Mouse (Mus musculus): ENCODE measurements at regions not wholly inside any gene's neighbourhood (a gene's known extent, or its start where the extent isn't known, plus 50 kb on each side); places are given as distances from the start of the nearest gene placed in this dataset.

DNA sequence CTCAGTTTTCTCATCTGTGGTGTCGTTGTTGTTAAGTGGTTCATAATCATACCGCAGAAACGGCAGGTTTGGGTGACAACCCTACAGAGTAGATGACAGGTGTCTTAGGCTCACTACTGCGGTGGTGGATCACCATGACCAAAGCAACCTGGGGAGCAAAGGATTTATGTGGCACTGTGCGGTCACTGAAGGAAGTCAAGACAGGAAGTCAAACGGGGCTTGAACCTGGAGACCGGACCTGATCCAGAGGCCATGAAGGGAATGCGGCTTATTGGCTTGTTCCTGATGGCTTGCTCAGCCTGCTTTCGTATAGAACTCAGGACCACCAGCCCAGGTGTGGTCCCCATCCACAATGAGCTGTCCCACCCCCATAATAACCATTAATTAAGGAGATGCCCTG lies 124.4 kb upstream of the Med13l start:
- peaks cover 30% of the 10 kb centered on the region for H3K4me1 ChIP-seq
- H3K4me2 ChIP-seq = no peak overlapping the region
- WGBS = 32% methylated on average over 9 of the region's 9 CpGs
- H3K9ac ChIP-seq = no peak overlapping the region
- no peak for ATAC-seq (ENCODE audit: insufficient number of reproducible peaks, low FRiP score, low TSS enrichment, low read depth)
- no peaks in the 10 kb centered on the region for H3K36me3 ChIP-seq
- H3K4me3 ChIP-seq = no peak overlapping the region
- H3K9me3 ChIP-seq = no peaks in the 10 kb centered on the region
- H3K27me3 ChIP-seq = 0 out of 2 replicates have a peak, but pooled peaks cover 7% of the 10 kb centered on the region
- no peak overlapping the region for H3K27ac ChIP-seq

DNA sequence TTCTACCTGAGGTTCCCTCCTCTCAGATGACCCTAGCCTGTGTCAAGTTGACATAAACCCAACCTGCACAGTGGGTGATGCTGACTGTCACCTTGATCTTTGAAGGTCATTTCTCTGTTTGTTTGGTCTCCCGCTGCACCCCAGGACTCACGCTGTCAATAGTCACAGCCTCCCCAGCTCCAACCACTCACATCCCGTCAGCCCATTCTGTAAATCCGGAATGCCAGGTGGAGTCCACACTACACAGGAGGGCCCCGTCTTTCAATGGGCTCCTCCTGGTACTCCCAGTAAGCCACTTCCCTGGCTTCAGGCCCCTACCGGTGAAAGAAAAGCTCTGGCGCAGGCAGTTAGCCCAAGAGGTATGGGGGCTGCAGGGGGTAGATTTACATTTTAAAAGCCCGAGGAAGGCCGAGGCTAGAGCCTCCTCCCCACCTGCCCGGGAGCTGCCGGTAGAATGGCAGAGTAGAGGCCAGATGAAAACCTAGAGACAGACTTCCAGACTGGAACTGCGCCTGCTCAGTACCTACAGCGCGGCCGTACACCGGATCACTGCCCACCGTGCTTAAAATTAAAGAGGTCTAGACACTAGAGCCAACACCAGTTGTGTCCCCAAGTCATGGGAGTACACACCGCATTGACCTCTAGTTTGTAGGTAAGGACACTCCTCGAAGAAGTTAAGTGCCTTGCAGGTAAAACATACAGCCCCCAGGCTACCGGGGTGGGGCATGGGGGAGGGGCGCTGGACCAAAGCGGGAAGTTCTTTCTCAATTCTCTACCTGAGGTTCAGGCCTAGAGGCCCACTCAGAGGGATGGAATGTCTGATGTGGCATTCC lies 123.8 kb upstream of the Med13l start:
- 16% methylated on average over 22 of the region's 22 CpGs for WGBS
- ATAC-seq (ENCODE audit: insufficient number of reproducible peaks, low FRiP score, low TSS enrichment, low read depth) = no peak
- H3K4me2 ChIP-seq = 0 out of 2 replicates have a peak overlapping the region, but pooled peaks have one; percentile 10

DNA sequence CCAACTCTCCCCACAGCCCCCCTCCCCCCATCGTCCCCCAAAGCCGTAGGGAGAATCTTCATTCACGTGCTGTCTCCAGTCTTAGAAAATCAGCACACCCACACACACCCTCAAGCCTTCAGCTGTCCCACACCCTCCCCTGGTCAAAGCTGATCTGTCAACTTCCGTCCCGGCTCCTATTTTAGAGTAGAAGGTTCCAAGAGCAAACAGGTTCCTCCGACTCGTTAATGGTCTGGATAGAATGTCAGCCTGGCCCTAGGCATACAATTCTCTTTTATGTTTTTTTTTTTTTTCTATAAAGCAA lies 123.2 kb upstream of the Med13l start:
- no peak overlapping the region for H3K9ac ChIP-seq
- H3K36me3 ChIP-seq = no peaks in the 10 kb centered on the region
- H3K4me2 ChIP-seq = no peak overlapping the region
- 19% methylated on average over 7 of the region's 7 CpGs for WGBS
- no peaks in the 10 kb centered on the region for H3K9me3 ChIP-seq
- no peak overlapping the region for H3K27ac ChIP-seq
- H3K4me3 ChIP-seq = no peak overlapping the region
- ATAC-seq (ENCODE audit: insufficient number of reproducible peaks, low FRiP score, low TSS enrichment, low read depth) = no peak
- H3K27me3 ChIP-seq = 0 out of 2 replicates have a peak, but pooled peaks cover 7% of the 10 kb centered on the region
- peaks cover 30% of the 10 kb centered on the region for H3K4me1 ChIP-seq

More for the DNA sequence above, 123.8 kb upstream of the Med13l start:
- H3K36me3 ChIP-seq = no peaks in the 10 kb centered on the region
- H3K27ac ChIP-seq = no peak overlapping the region
- H3K4me3 ChIP-seq = no peak overlapping the region
- H3K9me3 ChIP-seq = no peaks in the 10 kb centered on the region
- H3K4me1 ChIP-seq = peaks cover 30% of the 10 kb centered on the region
- H3K9ac ChIP-seq = no peak overlapping the region
- H3K27me3 ChIP-seq = 0 out of 2 replicates have a peak, but pooled peaks cover 7% of the 10 kb centered on the region

DNA sequence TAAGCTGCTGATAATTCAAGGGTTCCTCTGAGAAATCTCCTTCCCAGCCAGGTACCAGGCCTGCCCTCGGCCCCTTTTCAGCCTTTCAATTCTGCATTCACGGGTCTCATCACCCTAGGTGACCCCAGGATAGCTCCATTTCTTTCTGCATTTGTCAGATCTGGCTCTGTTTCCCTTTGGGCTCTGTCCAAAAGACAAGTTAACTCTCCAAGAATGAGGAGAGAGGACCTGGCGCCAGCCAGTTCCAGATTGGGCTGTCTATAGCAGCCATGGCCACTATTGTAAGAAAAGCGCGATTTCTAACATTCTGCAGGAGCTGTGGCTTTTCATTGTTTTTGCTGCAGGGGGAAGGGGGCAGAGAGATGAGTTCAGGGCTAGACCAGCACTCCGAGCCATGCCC lies 122.5 kb upstream of the Med13l start:
- no peak for ATAC-seq (ENCODE audit: insufficient number of reproducible peaks, low FRiP score, low TSS enrichment, low read depth)
- H3K4me1 ChIP-seq = peaks cover 30% of the 10 kb centered on the region
- no peak overlapping the region for H3K4me3 ChIP-seq
- 0 out of 2 replicates have a peak, but pooled peaks cover 7% of the 10 kb centered on the region for H3K27me3 ChIP-seq
- WGBS = 48% methylated on average over 6 of the region's 6 CpGs
- no peaks in the 10 kb centered on the region for H3K9me3 ChIP-seq
- no peaks in the 10 kb centered on the region for H3K36me3 ChIP-seq
- no peak overlapping the region for H3K27ac ChIP-seq
- no peak overlapping the region for H3K9ac ChIP-seq
- no peak overlapping the region for H3K4me2 ChIP-seq

DNA sequence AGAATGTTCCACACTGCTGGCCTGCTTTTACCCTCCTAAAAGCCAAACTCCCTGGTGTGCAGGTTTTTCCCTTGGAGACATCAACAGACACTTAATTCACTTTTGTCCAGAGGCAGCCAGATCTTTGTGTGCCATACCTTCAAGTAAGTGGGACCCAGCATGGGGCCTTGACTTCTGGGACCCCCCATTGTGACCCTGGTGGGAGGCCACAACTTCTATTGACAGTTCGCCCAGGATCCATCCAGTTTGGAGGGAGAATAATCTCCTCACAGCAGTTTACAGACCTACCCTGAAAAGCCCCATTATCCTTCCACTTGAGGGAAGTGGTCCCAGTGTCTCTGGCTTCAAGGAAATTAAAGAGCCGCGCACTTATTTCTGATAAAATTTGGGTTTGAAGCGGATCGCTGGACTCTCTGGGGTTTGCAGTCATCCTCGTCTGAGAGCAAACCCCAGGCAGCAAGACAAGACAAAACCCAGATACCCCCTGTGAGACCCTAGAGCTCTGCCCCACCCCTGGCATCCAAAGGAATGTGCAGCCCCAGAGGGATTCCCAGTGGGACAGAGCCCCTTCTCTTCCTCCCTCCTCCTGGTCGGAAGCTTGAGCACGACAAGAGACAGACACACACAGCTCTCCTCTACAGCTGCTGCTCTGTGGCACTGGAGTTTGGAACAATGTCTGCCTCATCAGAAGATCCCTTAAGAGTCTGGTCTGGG lies 115.8 kb upstream of the Med13l start:
- H3K4me2 ChIP-seq = no peak overlapping the region
- H3K4me3 ChIP-seq = no peak overlapping the region
- H3K27ac ChIP-seq = no peak overlapping the region
- no peak overlapping the region for H3K9ac ChIP-seq
- no peaks in the 10 kb centered on the region for H3K9me3 ChIP-seq
- no peaks in the 10 kb centered on the region for H3K27me3 ChIP-seq
- WGBS = 36% methylated on average over 8 of the region's 8 CpGs
- peaks cover 15% of the 10 kb centered on the region for H3K4me1 ChIP-seq
- H3K36me3 ChIP-seq = no peaks in the 10 kb centered on the region
- ATAC-seq (ENCODE audit: insufficient number of reproducible peaks, low FRiP score, low TSS enrichment, low read depth) = no peak

DNA sequence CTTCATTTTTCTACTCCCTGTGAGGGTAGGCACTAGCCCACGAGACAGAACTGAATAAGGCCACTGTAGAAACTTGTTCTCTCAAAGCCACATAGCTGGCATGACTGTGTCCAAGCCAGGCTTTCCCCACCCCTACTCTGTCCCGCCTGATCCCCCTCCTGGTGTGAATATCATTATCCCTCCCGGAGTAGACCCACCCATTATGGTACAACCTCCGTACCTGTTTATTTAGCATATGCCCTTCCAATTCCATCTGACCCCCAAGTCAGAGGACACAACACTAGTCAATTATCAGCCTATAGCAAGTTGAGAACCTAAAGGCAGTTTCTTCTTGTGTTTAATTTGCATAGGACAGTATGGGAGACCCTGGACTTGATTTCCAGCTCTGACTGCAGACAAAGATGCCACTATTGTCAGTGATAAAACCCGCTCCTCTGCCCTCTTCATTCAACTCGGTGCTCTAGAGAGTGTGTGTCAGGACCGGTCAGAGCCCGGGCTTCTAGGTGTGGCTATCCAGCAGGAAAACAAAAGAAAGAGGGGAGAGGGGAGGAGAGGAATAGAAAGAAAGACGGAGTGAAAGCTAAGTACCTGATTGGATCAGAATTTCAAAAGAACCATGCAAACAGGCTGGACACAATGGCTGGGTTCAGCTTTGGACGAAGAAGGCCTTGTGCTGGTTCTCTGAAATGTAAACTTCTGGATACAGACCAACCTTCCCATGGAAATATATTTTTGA lies 115.1 kb upstream of the Med13l start:
- WGBS = 54% methylated on average over 10 of the region's 10 CpGs
- H3K9me3 ChIP-seq = no peaks in the 10 kb centered on the region
- no peaks in the 10 kb centered on the region for H3K36me3 ChIP-seq
- no peaks in the 10 kb centered on the region for H3K27me3 ChIP-seq
- H3K4me2 ChIP-seq = no peak overlapping the region
- no peak overlapping the region for H3K9ac ChIP-seq
- peaks cover 15% of the 10 kb centered on the region for H3K4me1 ChIP-seq
- ATAC-seq (ENCODE audit: insufficient number of reproducible peaks, low FRiP score, low TSS enrichment, low read depth) = no peak
- H3K27ac ChIP-seq = no peak overlapping the region
- H3K4me3 ChIP-seq = no peak overlapping the region

DNA sequence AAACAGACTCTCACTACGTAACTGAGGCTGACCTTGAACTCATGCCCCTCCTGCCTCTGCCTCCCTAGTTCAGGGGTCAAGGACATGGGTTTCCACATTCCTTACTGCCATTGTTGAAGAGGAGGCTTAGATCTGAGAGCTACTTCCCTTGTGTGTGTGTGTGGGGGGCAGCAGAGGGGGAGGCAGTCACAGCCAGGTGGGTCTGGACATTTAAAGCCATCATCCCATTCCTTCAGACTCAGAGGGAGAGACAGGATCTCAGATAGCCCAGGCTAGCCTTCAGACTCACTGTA lies 114.5 kb upstream of the Med13l start:
- Histone ChIP-seq H3K9ac (no peak overlapping the region), H3K4me3 (no peak overlapping the region), H3K27ac (no peak overlapping the region), H3K27me3 (no peaks in the 10 kb centered on the region), H3K9me3 (no peaks in the 10 kb centered on the region), H3K36me3 (no peaks in the 10 kb centered on the region), H3K4me1 (peaks cover 15% of the 10 kb centered on the region), H3K4me2 (no peak overlapping the region)
- 90% methylated on average over 1 of the region's 1 CpGs for WGBS
- no peak for ATAC-seq (ENCODE audit: insufficient number of reproducible peaks, low FRiP score, low TSS enrichment, low read depth)

DNA sequence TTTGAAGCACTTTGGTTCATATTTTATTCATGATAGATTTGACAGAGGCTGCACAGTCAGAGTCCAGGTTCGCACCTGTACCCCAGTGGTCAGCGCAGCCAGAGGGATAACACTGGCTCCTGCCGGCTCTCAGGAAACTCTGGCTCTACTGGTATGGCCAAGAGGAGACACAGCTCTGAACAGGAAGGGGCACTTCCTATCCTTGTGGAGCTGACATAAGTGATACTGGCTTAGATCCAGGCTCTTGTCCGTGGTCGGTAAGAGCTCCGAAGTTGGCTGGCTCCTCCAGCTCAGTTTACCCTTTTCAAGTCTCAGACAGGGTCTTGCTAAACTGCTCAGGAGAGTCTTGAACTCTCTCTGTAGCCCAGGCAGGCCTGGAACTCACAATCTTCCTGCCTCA lies 113.6 kb upstream of the Med13l start:
- WGBS = 67% methylated on average over 6 of the region's 6 CpGs
- Histone ChIP-seq H3K27ac (no peak overlapping the region), H3K4me2 (no peak overlapping the region), H3K4me3 (no peak overlapping the region), H3K9ac (no peak overlapping the region), H3K27me3 (no peaks in the 10 kb centered on the region), H3K4me1 (peaks cover 15% of the 10 kb centered on the region), H3K9me3 (no peaks in the 10 kb centered on the region), H3K36me3 (no peaks in the 10 kb centered on the region)
- ATAC-seq (ENCODE audit: insufficient number of reproducible peaks, low FRiP score, low TSS enrichment, low read depth) = no peak

DNA sequence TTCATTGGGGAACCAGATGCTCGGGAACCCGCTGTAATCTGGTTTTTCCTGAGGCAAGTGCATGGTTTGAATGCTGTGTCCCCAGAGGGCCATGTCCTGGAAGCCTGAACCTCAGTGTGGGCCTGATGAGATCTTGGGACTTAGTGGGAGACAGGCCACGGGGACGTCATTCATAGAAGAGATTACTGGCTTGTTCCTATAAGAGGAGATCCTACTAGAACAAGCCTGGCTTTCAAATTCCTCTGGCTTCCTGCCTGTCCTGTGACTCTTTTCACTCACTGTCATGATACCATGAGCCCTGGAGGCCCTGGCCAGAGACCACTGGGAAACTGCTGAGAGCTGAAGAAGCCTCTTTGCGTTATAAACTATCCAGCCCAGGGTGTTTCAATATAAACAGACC lies 113.1 kb upstream of the Med13l start:
- Histone ChIP-seq H3K27me3 (no peaks in the 10 kb centered on the region), H3K27ac (no peak overlapping the region), H3K4me2 (no peak overlapping the region), H3K9ac (no peak overlapping the region), H3K9me3 (no peaks in the 10 kb centered on the region), H3K4me1 (peaks cover 15% of the 10 kb centered on the region), H3K4me3 (no peak overlapping the region), H3K36me3 (no peaks in the 10 kb centered on the region)
- no peak for ATAC-seq (ENCODE audit: insufficient number of reproducible peaks, low FRiP score, low TSS enrichment, low read depth)
- WGBS = 49% methylated on average over 5 of the region's 5 CpGs

DNA sequence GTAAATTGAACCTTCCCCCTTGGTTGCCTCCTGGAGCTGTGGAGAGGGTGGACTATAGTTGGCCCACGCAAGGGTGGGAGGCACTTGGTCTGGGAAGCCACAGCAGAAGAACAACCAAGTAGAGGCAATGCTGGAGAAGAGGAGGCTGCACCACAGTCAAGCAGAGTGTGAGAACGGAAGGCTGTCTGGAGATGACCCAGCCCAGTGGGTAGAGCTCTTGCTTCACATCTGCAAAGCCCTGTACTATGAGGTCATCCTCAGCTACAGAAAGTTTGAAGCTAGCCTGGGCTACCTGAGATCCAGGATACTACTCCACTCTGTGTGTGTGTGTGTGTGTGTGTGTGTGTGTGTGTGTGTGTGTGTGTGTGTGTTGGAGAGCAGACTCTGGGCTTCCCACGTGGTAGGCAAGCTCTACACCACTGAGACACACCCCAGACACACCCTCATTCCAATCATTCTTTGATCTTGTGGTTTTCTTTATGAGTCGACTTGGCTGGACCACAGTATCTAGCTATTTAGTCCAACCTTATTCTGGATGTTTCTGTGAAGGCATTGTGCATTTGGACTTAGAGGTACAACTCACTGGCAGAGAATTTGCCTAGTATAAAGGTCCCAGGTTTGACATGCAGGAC lies 111.5 kb upstream of the Med13l start:
- Histone ChIP-seq H3K4me2 (no peak overlapping the region), H3K4me1 (peaks cover 15% of the 10 kb centered on the region), H3K27ac (no peak overlapping the region), H3K9me3 (no peaks in the 10 kb centered on the region), H3K27me3 (no peaks in the 10 kb centered on the region), H3K9ac (no peak overlapping the region), H3K36me3 (no peaks in the 10 kb centered on the region), H3K4me3 (no peak overlapping the region)
- no peak for ATAC-seq (ENCODE audit: insufficient number of reproducible peaks, low FRiP score, low TSS enrichment, low read depth)
- WGBS = 44% methylated on average over 4 of the region's 4 CpGs

DNA sequence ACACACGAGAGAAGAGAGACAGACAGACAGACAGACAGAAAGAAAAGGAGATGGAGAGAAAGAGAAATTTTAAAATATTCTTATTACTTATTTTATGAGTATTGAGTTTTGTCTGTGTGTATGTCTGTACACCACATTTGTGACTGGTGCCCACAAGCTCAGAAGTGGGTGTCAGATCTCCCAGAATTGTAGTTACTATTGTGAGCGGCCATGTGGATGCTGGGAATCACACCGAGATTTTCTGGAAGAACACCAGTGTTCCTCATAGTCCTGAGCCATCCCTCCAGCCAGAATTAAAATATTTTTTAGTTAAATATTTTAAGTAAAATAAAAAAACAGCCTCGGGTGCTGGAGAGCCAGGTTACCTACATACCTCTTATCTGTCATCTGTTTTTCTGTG lies 110.6 kb upstream of the Med13l start:
- H3K27me3 ChIP-seq = no peaks in the 10 kb centered on the region
- peaks cover 14% of the 10 kb centered on the region for H3K4me1 ChIP-seq
- no peak for ATAC-seq (ENCODE audit: insufficient number of reproducible peaks, low FRiP score, low TSS enrichment, low read depth)
- H3K9me3 ChIP-seq = no peaks in the 10 kb centered on the region
- WGBS = 75% methylated on average over 4 of the region's 4 CpGs
- H3K27ac ChIP-seq = no peak overlapping the region
- H3K4me2 ChIP-seq = no peak overlapping the region
- H3K36me3 ChIP-seq = no peaks in the 10 kb centered on the region
- H3K4me3 ChIP-seq = no peak overlapping the region
- H3K9ac ChIP-seq = no peak overlapping the region

DNA sequence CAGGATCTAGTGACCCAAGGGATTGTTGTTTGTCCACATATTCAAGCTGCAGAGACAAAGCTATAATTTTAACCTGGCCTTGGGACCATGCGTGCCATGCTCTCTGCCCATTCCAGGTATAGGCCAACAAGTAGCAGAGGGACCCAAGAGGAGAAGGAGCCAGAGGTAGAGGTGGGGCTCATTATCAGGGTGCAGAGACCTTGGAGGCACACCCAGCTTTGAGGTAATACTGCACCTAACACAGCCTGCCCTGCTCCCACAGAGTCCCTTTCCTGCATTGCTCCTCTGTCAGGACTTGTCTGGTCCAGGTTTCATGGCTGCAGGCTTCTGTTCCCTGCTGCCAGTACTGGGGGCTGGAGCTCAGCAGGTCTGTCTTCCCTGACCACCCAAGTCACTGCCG lies 108.4 kb upstream of the Med13l start:
- H3K36me3 ChIP-seq = no peaks in the 10 kb centered on the region
- no peak overlapping the region for H3K9ac ChIP-seq
- H3K4me1 ChIP-seq = peaks cover 9% of the 10 kb centered on the region
- no peak overlapping the region for H3K4me3 ChIP-seq
- ATAC-seq (ENCODE audit: insufficient number of reproducible peaks, low FRiP score, low TSS enrichment, low read depth) = no peak
- WGBS = 54% methylated on average over 2 of the region's 2 CpGs
- H3K4me2 ChIP-seq = no peak overlapping the region
- H3K27ac ChIP-seq = 0 out of 2 replicates have a peak overlapping the region, but pooled peaks have one; percentile 9
- no peaks in the 10 kb centered on the region for H3K27me3 ChIP-seq
- no peaks in the 10 kb centered on the region for H3K9me3 ChIP-seq

All from limb, embryonic 15.5 days (tissue).